Mouse (Mus musculus) ES-Bruce4 (cell line): ENCODE measurements around the gene Tm4sf19.

Experiments used
- CTCF ChIP-seq: IDR thresholded peaks from one replicate; pipeline ENCODE4 v1.8.1; 2011; ENCODE audit warnings: low read depth, low read length
- EP300 ChIP-seq: IDR thresholded peaks from 2 replicates; pipeline ENCODE4 v1.6.1; 2011; ENCODE audit warnings: low read depth, low read length; ENCODE audit not compliant: insufficient read depth
- POLR2A ChIP-seq: IDR thresholded peaks from one replicate; pipeline ENCODE4 v1.8.1; 2011; ENCODE audit warnings: low read length; ENCODE audit not compliant: insufficient read depth

DNA sequence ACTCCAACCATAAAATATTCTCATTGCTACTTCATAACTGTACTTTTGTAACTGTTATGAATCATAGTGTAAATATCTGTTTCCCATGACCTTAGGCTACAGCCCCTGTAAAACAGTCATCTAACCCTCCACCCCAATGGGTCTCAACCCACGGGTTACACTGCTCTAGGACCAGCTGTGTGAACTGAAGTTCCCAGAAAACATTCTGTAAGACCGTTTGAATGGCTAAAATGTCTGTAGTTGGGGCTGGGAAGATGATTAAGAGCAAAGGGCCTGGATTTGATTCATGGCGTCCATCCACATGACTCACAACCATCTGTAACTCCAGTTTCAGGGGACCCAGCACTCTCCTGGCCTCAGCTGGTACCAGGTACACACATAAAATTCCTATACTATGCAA, 2.1 kb upstream of the Tm4sf19 start:
- no peak for TF ChIP-seq CTCF
- no peak for TF ChIP-seq POLR2A
- no peak for TF ChIP-seq EP300
